Mouse (Mus musculus) MEL (cell line): Measurements from ENCODE around the gene Ripor3.

Experiments used
- CHD2 ChIP-seq: IDR thresholded peaks from 2 replicates; pipeline ENCODE4 v1.6.1; 2011; ENCODE audit warnings: low read length, improper control_type of control experiment
- CTCF ChIP-seq, 3 experiments: IDR thresholded peaks in 2 of 3; conservative IDR thresholded peaks in 1 of 3; 2 replicates each; pipeline ENCODE4 v1.5.1; 2011 to 2012; ENCODE audit warnings: low read length in 3 of 3, low read depth in 2 of 3, mild to moderate bottlenecking in 2 of 3, improper control_type of control experiment in 1 of 3, inconsistent platforms in 1 of 3, mixed read lengths in 1 of 3, moderate library complexity in 1 of 3; ENCODE audit not compliant: control insufficient read depth in 1 of 3, insufficient read depth in 1 of 3, poor library complexity in 1 of 3, severe bottlenecking in 1 of 3
- E2F4 ChIP-seq: IDR thresholded peaks from 2 replicates; pipeline ENCODE4 v1.6.1; 2011; ENCODE audit warnings: low read depth, low read length, improper control_type of control experiment, borderline replicate concordance
- GABPA ChIP-seq: IDR thresholded peaks from 2 replicates; pipeline ENCODE4 v1.6.1; 2012; ENCODE audit warnings: low read depth, mild to moderate bottlenecking, inconsistent platforms, low read length, improper control_type of control experiment, moderate library complexity
- GATA1 ChIP-seq: IDR thresholded peaks from 2 replicates; pipeline ENCODE4 v1.6.1; 2011; ENCODE audit warnings: low read depth, low read length, improper control_type of control experiment
- MAFK ChIP-seq: IDR thresholded peaks from 2 replicates; pipeline ENCODE4 v1.6.1; 2011; ENCODE audit warnings: low read depth, mild to moderate bottlenecking, low read length, improper control_type of control experiment, borderline replicate concordance
- NELFE ChIP-seq: IDR thresholded peaks from 2 replicates; pipeline ENCODE4 v1.6.1; 2011; ENCODE audit warnings: low read depth, low read length, improper control_type of control experiment
- POLR2A ChIP-seq, 2 experiments: IDR thresholded peaks; 2 replicates each; pipeline ENCODE4 v1.6.1; 2011 to 2012; ENCODE audit warnings: low read length in 2 of 2, mild to moderate bottlenecking in 2 of 2, control low read depth in 1 of 2, improper control_type of control experiment in 1 of 2, low read depth in 1 of 2, moderate library complexity in 1 of 2; ENCODE audit not compliant: control insufficient read depth in 1 of 2, insufficient read depth in 1 of 2, poor library complexity in 1 of 2
- USF1 ChIP-seq: IDR thresholded peaks from 2 replicates; pipeline ENCODE4 v1.6.1; 2014; ENCODE audit warnings: low read depth, mild to moderate bottlenecking, inconsistent platforms, low read length, improper control_type of control experiment, moderate library complexity
- ZC3H11A ChIP-seq: IDR thresholded peaks from 2 replicates; pipeline ENCODE4 v1.6.1; 2012; ENCODE audit warnings: low read depth, mild to moderate bottlenecking, inconsistent platforms, low read length, improper control_type of control experiment
- ZNF384 ChIP-seq: IDR thresholded peaks from 2 replicates; pipeline ENCODE4 v1.6.1; 2012; ENCODE audit warnings: low read depth, mild to moderate bottlenecking, inconsistent platforms, low read length, improper control_type of control experiment

GRCm38 (mm10) chr2:167963176-167963575 is 47.2 kb downstream of the Ripor3 start:
- TF ChIP-seq CTCF (IDR thresholded peaks at IDR 0.05 in 2 of 3, conservative IDR thresholded peaks at IDR 0.05 in 1 of 3; ENCODE audit: control insufficient read depth in 1 of 3, insufficient read depth in 1 of 3, low read depth in 2 of 3, low read length in 3 of 3, poor library complexity in 1 of 3, severe bottlenecking in 1 of 3) (no peak), ZC3H11A (no peak), GATA1 (no peak), ZNF384 (no peak), MAFK (no peak), CHD2 (no peak), POLR2A (IDR thresholded peaks at IDR 0.05; ENCODE audit: control insufficient read depth in 1 of 2, insufficient read depth in 1 of 2, low read depth in 1 of 2, low read length in 2 of 2, poor library complexity in 1 of 2) (no peak), E2F4 (no peak), NELFE (no peak), GABPA (no peak), USF1 (no peak)
